Mouse (Mus musculus): ENCODE data around the gene Sirt2.

Gene Sirt2

DNA sequence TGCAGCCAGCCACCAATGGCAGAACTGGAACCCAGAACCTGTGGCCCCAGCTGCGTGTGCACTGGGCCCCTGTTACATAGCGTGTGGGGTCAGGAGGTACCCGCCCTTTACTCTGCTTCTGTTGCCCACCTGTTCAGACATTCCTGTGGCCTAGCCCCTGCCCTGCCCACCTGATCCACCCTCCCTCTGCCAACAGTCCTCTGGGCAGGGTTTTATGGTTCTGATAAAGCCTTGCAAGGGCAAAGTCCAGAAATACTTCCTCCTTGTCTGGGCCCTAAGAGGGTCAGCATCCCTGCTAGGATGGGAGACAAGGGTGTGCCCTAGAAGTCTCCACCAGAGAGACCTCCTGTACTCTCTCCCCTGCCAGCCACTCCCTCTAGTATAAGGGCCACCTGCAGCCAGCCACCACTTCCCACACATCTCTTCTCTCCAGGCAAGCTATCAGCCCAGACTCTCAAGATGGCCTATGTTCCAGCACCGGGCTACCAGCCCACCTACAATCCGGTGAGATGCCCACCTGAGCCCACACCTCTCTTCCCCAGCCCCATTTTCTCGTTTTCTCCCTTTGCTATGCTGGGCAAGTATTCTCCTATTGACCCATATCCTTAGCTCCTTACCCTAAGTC lies 67.3 kb downstream of the Sirt2 start, which contains the start of gene Lgals4:
Lgals4 (plus strand) TSS at position 132 of the 625 bp plus-strand sequence.
- no peak for DNase-seq (ENCODE audit: low spot score)

DNA sequence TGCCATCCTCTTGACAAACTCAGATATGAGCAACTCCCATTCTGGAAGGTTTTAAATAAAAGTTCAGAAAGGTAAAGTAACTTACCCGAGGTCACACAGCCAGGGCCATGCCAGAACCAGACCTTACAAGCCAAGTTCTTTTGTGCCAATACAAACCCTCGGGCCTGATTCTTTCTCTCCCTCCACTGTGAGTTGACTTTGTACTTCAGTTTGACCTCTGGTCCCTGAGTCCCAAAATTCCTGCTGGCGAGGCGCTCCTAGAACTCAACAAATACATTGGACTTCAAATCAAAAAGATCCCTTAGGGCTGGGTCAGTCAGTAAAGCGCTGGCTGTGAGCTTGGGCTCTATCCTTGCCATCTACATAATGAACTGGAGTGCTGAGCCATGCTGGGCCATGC lies 70.4 kb downstream of the Sirt2 start:
- DNase-seq (ENCODE audit: low spot score): no peak

All from layer of hippocampus, adult 9-10 months (tissue).